Mouse (Mus musculus): ENCODE measurements around the gene Sapcd2. TPM values are rescaled to one million over a fixed set of nuclear protein-coding genes. Genes with fewer than 3 reads are reported as not detected.

The Sapcd2 gene
- polyA plus RNA-seq, 1 experiment = 25.8 TPM

- no peak overlapping the region for H3K4me3 ChIP-seq (ENCODE audit: insufficient read depth, poor library complexity, severe bottlenecking)
- peaks cover 39% of the 10 kb centered on the region for H3K36me3 ChIP-seq (ENCODE audit: control insufficient read depth, insufficient read depth)
- TF ChIP-seq MAX (IDR thresholded peaks at IDR 0.05) = no peak
- peak; percentile 46 for TF ChIP-seq MYOD1 (IDR thresholded peaks at IDR 0.05; ENCODE audit: control insufficient read depth, insufficient read length, low read depth)
- H3K79me3 ChIP-seq (ENCODE audit: low read depth) = no peaks in the 10 kb centered on the region
- no peak overlapping the region for H3ac ChIP-seq (ENCODE audit: control insufficient read depth, insufficient read length, low read depth)
- H3K27me3 ChIP-seq (ENCODE audit: control insufficient read depth, insufficient read depth, insufficient read length) = no peaks in the 10 kb centered on the region
- H3K79me2 ChIP-seq (ENCODE audit: control insufficient read depth, insufficient read depth) = peaks cover 16% of the 10 kb centered on the region
Measured at GRCm38 (mm10) chr2:25363478-25364178, 8.5 kb upstream of the Sapcd2 start.

- no peaks in the 10 kb centered on the region for H3K27me3 ChIP-seq (ENCODE audit: control insufficient read depth, insufficient read depth, insufficient read length)
- H3K4me3 ChIP-seq (ENCODE audit: insufficient read depth, poor library complexity, severe bottlenecking) = peak overlapping the region; percentile 65
- H3K79me3 ChIP-seq (ENCODE audit: low read depth) = no peaks in the 10 kb centered on the region
- no peak for TF ChIP-seq FOSL1 (IDR thresholded peaks at IDR 0.05; ENCODE audit: insufficient read depth, low read length, poor library complexity, severe bottlenecking)
- no peak for TF ChIP-seq CEBPB (IDR thresholded peaks at IDR 0.05; ENCODE audit: low read depth)
- no peak for TF ChIP-seq USF1 (IDR thresholded peaks at IDR 0.05; ENCODE audit: low read depth)
- no peak for TF ChIP-seq MYOG (IDR thresholded peaks at IDR 0.05; ENCODE audit: control insufficient read depth, extremely low read depth, insufficient read length)
- no peak for TF ChIP-seq CTCF (IDR thresholded peaks at IDR 0.05; ENCODE audit: control insufficient read depth, insufficient read depth, insufficient read length)
- TF ChIP-seq MAX (IDR thresholded peaks at IDR 0.05) = no peak
- no peak for TF ChIP-seq MYOD1 (IDR thresholded peaks at IDR 0.05; ENCODE audit: control insufficient read depth, insufficient read length, low read depth)
- no peak overlapping the region for H3ac ChIP-seq (ENCODE audit: control insufficient read depth, insufficient read length, low read depth)
- H3K36me3 ChIP-seq (ENCODE audit: control insufficient read depth, insufficient read depth) = peaks cover 39% of the 10 kb centered on the region
- H3K79me2 ChIP-seq (ENCODE audit: control insufficient read depth, insufficient read depth) = peaks cover 16% of the 10 kb centered on the region
Measured at GRCm38 (mm10) chr2:25364313-25364712, 7.8 kb upstream of the Sapcd2 start.

- no peaks in the 10 kb centered on the region for H3K79me3 ChIP-seq (ENCODE audit: low read depth)
- TF ChIP-seq MAX (IDR thresholded peaks at IDR 0.05) (no peak), USF1 (IDR thresholded peaks at IDR 0.05; ENCODE audit: low read depth) (no peak), CEBPB (IDR thresholded peaks at IDR 0.05; ENCODE audit: low read depth) (no peak), MYOG (IDR thresholded peaks at IDR 0.05; ENCODE audit: control insufficient read depth, extremely low read depth, insufficient read length) (no peak), MYOD1 (IDR thresholded peaks at IDR 0.05; ENCODE audit: control insufficient read depth, insufficient read length, low read depth) (no peak), FOSL1 (IDR thresholded peaks at IDR 0.05; ENCODE audit: insufficient read depth, low read length, poor library complexity, severe bottlenecking) (no peak), CTCF (IDR thresholded peaks at IDR 0.05; ENCODE audit: control insufficient read depth, insufficient read depth, insufficient read length) (no peak)
- peaks cover 16% of the 10 kb centered on the region for H3K79me2 ChIP-seq (ENCODE audit: control insufficient read depth, insufficient read depth)
- peaks cover 35% of the 10 kb centered on the region for H3K36me3 ChIP-seq (ENCODE audit: control insufficient read depth, insufficient read depth)
- peak overlapping the region; percentile 87 for H3ac ChIP-seq (ENCODE audit: control insufficient read depth, insufficient read length, low read depth)
- H3K4me3 ChIP-seq (ENCODE audit: insufficient read depth, poor library complexity, severe bottlenecking) = peak overlapping the region; percentile 65
- no peaks in the 10 kb centered on the region for H3K27me3 ChIP-seq (ENCODE audit: control insufficient read depth, insufficient read depth, insufficient read length)
Measured at GRCm38 (mm10) chr2:25364761-25365090, 7.4 kb upstream of the Sapcd2 start.

- no peaks in the 10 kb centered on the region for H3K27me3 ChIP-seq (ENCODE audit: control insufficient read depth, insufficient read depth, insufficient read length)
- peaks cover 30% of the 10 kb centered on the region for H3K36me3 ChIP-seq (ENCODE audit: control insufficient read depth, insufficient read depth)
- TF ChIP-seq USF1 (IDR thresholded peaks at IDR 0.05; ENCODE audit: low read depth) (peak; percentile 75), CTCF (IDR thresholded peaks at IDR 0.05; ENCODE audit: control insufficient read depth, insufficient read depth, insufficient read length) (no peak)
- peak within 1 kb of the TSS; percentile 65 for H3K4me3 ChIP-seq (ENCODE audit: insufficient read depth, poor library complexity, severe bottlenecking)
- H3ac ChIP-seq (ENCODE audit: control insufficient read depth, insufficient read length, low read depth) = peak within 1 kb of the TSS; percentile 87
- peaks cover 16% of the 10 kb centered on the region for H3K79me2 ChIP-seq (ENCODE audit: control insufficient read depth, insufficient read depth)
- H3K79me3 ChIP-seq (ENCODE audit: low read depth) = no peaks in the 10 kb centered on the region
Measured at GRCm38 (mm10) chr2:25365091-25365761, 6.9 kb upstream of the Sapcd2 start, which contains the start of gene Uap1l1. TSS of gene Uap1l1 (minus strand) at chr2:25365682.

GRCm38 (mm10) chr2:25369996-25370395, 2.1 kb upstream of the Sapcd2 start:
- Histone ChIP-seq H3K79me3 (ENCODE audit: low read depth) (peaks cover 3% of the 10 kb centered on the region), H3ac (ENCODE audit: control insufficient read depth, insufficient read length, low read depth) (no peak overlapping the region), H3K4me3 (ENCODE audit: insufficient read depth, poor library complexity, severe bottlenecking) (no peak overlapping the region), H3K36me3 (ENCODE audit: control insufficient read depth, insufficient read depth) (no peaks in the 10 kb centered on the region), H3K79me2 (ENCODE audit: control insufficient read depth, insufficient read depth) (peaks cover 23% of the 10 kb centered on the region), H3K27me3 (ENCODE audit: control insufficient read depth, insufficient read depth, insufficient read length) (no peaks in the 10 kb centered on the region)
- TF ChIP-seq CEBPB (IDR thresholded peaks at IDR 0.05; ENCODE audit: low read depth) (no peak), MYOD1 (IDR thresholded peaks at IDR 0.05; ENCODE audit: control insufficient read depth, insufficient read length, low read depth) (no peak), USF1 (IDR thresholded peaks at IDR 0.05; ENCODE audit: low read depth) (no peak), MYOG (IDR thresholded peaks at IDR 0.05; ENCODE audit: control insufficient read depth, extremely low read depth, insufficient read length) (no peak), CTCF (IDR thresholded peaks at IDR 0.05; ENCODE audit: control insufficient read depth, insufficient read depth, insufficient read length) (no peak), MAX (IDR thresholded peaks at IDR 0.05) (no peak), FOSL1 (IDR thresholded peaks at IDR 0.05; ENCODE audit: insufficient read depth, low read length, poor library complexity, severe bottlenecking) (no peak)

All from C2C12 (cell line).